Mouse (Mus musculus) heart, embryonic 10.5 days (tissue): ENCODE measurements around the gene Nebl. TPM values are rescaled to one million over a fixed set of nuclear protein-coding genes. Genes with fewer than 3 reads are reported as not detected.

Experiments used
- DNase-seq: peaks from one replicate; pipeline ENCODE4 v3.0.0-alpha.2; 2017; ENCODE audit warnings: low spot score
- H3K27ac ChIP-seq: fragments of 300-500 bp; sonication (generic); 2 replicates; pipeline ENCODE4 v1.5.1; 2016; ENCODE audit warnings: mild to moderate bottlenecking
- H3K27me3 ChIP-seq: fragments of 300-500 bp; sonication (generic); 2 replicates; pipeline ENCODE4 v1.6.1; 2016; ENCODE audit warnings: mild to moderate bottlenecking; ENCODE audit not compliant: poor library complexity, insufficient read depth, severe bottlenecking
- H3K36me3 ChIP-seq: fragments of 300-500 bp; sonication (generic); 2 replicates; pipeline ENCODE4 v1.6.1; 2016; ENCODE audit warnings: mild to moderate bottlenecking, moderate library complexity
- H3K4me1 ChIP-seq: fragments of 300-500 bp; sonication (generic); 2 replicates; pipeline ENCODE4 v1.6.1; 2016; ENCODE audit warnings: mild to moderate bottlenecking
- H3K4me3 ChIP-seq: fragments of 300-500 bp; sonication (generic); 2 replicates; pipeline ENCODE4 v1.5.1; 2016; ENCODE audit warnings: mild to moderate bottlenecking, moderate library complexity
- H3K9me3 ChIP-seq: fragments of 300-500 bp; sonication (generic); 2 replicates; pipeline ENCODE4 v1.6.1; 2016; ENCODE audit warnings: mild to moderate bottlenecking, moderate library complexity
- WGBS: fragments of 180-500 bp; shearing (Covaris S2); methylation state at CpG from one replicate; pipeline ENCODE4 v1.1.7; 2016; 5-methylcytosine and 5-hydroxymethylcytosine counted together
- polyA plus RNA-seq: library from polyadenylated mRNA; unstranded; fragments of >200 nt; fragmentation: Nextera tagmentation; extraction: Ambion mirVana; gene quantifications from 2 replicates; pipeline ENCODE4 v1.2.1, GENCODE M21; 2016

Nebl gene
- polyA plus RNA-seq, 1 experiment from 2014 or later = 292 TPM

DNA sequence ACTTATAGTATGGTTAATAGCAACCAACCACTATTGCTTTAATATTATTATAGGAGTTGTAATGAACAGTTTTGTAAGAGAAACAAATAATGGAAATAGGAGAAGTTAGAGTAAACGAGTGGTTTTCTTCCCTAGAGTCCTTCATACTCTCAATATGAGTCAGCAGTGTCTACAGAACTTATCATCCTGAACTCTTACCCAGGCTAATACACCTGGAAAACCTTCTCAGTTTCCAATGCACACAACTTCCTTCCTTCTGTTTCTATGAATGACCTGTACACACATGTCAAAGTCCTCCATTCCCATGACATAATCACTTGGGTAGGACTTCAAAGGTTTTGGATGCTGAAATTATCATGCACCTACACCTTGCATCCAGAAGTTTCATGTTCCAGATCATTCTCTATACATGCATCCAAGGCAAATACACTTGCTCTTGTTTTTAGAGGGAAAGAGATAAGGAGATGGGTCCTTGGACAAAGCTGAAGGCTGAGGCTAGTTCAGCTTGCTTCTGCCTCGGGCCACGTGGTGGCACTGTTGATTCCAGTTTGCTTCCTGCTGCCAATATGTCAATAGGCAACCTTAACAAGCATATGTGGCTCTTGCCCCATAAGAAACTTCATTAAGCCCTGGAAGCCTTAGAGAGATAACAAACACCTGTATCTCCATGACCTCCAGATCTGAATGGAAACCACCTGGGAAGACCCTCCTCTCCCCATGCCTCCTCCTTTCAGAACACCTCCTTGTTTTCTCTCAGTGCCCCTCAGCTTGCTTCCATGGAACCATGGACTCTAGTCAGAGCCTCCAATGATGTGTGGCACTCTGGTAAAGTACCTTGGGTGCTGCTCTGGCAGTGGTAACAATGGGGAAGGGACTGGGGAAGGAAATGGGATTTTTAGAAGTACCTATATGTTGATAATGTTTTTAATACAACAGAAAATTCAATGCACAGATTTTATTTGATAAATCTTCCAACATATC lies 86.7 kb downstream of the Nebl start:
- H3K4me1 ChIP-seq = no peaks in the 10 kb centered on the region
- 33% methylated on average over 3 of the region's 3 CpGs for WGBS
- DNase-seq = no peak
- no peak overlapping the region for H3K27ac ChIP-seq
- H3K9me3 ChIP-seq = no peaks in the 10 kb centered on the region
- no peaks in the 10 kb centered on the region for H3K27me3 ChIP-seq
- no peak overlapping the region for H3K4me3 ChIP-seq
- H3K36me3 ChIP-seq = no peaks in the 10 kb centered on the region

GRCm38 (mm10) chr2:17643869-17644268 lies 87.4 kb downstream of the Nebl start:
- WGBS = 56% methylated on average over 7 of the region's 7 CpGs
- Histone ChIP-seq H3K4me1 (no peaks in the 10 kb centered on the region), H3K4me3 (no peak overlapping the region), H3K27me3 (no peaks in the 10 kb centered on the region), H3K36me3 (no peaks in the 10 kb centered on the region), H3K9me3 (no peaks in the 10 kb centered on the region), H3K27ac (no peak overlapping the region)
- no peak for DNase-seq

- Histone ChIP-seq H3K4me3 (no peak overlapping the region), H3K27me3 (no peaks in the 10 kb centered on the region), H3K9me3 (no peaks in the 10 kb centered on the region), H3K36me3 (no peaks in the 10 kb centered on the region), H3K4me1 (no peaks in the 10 kb centered on the region), H3K27ac (no peak overlapping the region)
- no peak for DNase-seq
- WGBS = 78% methylated on average over 7 of the region's 7 CpGs
Measured at GRCm38 (mm10) chr2:17642770-17643169, 88.5 kb downstream of the Nebl start.

- H3K9me3 ChIP-seq = no peaks in the 10 kb centered on the region
- WGBS = 90% methylated on average over 4 of the region's 4 CpGs
- H3K27me3 ChIP-seq = no peaks in the 10 kb centered on the region
- H3K4me1 ChIP-seq = no peaks in the 10 kb centered on the region
- H3K36me3 ChIP-seq = no peaks in the 10 kb centered on the region
- DNase-seq = no peak
- no peak overlapping the region for H3K27ac ChIP-seq
- no peak overlapping the region for H3K4me3 ChIP-seq
Measured at GRCm38 (mm10) chr2:17640861-17641260, 90.4 kb downstream of the Nebl start.

DNA sequence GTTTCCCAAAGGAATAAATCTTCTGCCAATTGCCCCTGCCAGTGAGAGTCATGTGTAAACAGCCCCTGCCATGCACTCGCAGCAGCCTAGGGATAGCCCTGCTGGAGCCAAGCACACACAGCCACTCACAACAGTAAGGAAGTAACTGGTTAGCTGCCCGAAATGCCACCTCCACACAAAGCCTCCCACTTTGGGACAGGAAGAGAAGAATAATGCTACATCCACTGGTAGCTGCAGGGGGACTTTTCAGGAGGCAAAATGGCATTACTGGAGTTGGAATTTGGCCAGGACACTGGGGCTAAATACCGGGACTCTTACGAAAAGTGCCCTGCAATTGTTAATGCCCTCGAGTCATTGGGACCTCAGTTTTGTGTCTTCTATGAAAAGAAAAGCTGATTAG lies 92.6 kb downstream of the Nebl start:
- no peak overlapping the region for H3K27ac ChIP-seq
- 71% methylated on average over 5 of the region's 5 CpGs for WGBS
- H3K4me3 ChIP-seq = no peak overlapping the region
- no peaks in the 10 kb centered on the region for H3K36me3 ChIP-seq
- H3K4me1 ChIP-seq = no peaks in the 10 kb centered on the region
- DNase-seq = no peak
- H3K9me3 ChIP-seq = no peaks in the 10 kb centered on the region
- H3K27me3 ChIP-seq = no peaks in the 10 kb centered on the region

- Histone ChIP-seq H3K9me3 (no peaks in the 10 kb centered on the region), H3K4me1 (peaks cover 7% of the 10 kb centered on the region; the same call in 1 of the 2 replicates), H3K27ac (peak overlapping the region; percentile 73), H3K27me3 (no peaks in the 10 kb centered on the region), H3K36me3 (no peaks in the 10 kb centered on the region), H3K4me3 (no peak overlapping the region)
- WGBS = 41% methylated on average over 3 of the region's 3 CpGs
- no peak for DNase-seq
Measured at GRCm38 (mm10) chr2:17623931-17624330, 107.3 kb downstream of the Nebl start.

GRCm38 (mm10) chr2:17610259-17610658 lies 121.0 kb downstream of the Nebl start:
- 79% methylated on average over 3 of the region's 3 CpGs for WGBS
- no peak for DNase-seq

DNA sequence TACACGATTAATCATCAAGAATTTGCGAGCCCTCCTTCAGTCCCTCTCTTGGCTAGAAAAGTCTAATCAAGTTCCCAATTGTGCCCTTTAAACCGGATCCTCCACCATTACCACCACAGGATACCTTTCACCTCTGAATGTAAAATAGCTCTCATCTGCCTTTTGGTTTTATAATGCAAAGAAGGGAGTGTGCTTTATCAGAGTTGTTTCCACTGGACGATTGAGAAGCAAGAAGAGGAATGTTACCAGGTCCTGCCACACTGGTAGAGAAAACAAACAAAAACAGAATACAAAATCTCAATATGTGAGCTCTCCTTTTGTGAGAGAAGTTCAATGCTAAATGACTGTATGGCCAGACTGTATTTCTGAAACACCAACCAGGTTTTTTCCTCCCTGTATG lies 127.7 kb downstream of the Nebl start:
- Histone ChIP-seq H3K27ac (no peak overlapping the region), H3K4me1 (no peaks in the 10 kb centered on the region), H3K36me3 (no peaks in the 10 kb centered on the region), H3K9me3 (no peaks in the 10 kb centered on the region), H3K27me3 (no peaks in the 10 kb centered on the region), H3K4me3 (no peak overlapping the region)
- no peak for DNase-seq
- 69% methylated on average over 4 of the region's 4 CpGs for WGBS

More at GRCm38 (mm10) chr2:17610259-17610658, 121.0 kb downstream of the Nebl start:
- Histone ChIP-seq H3K27ac (no peak overlapping the region), H3K36me3 (no peaks in the 10 kb centered on the region), H3K27me3 (no peaks in the 10 kb centered on the region), H3K9me3 (no peaks in the 10 kb centered on the region), H3K4me3 (no peak overlapping the region), H3K4me1 (no peaks in the 10 kb centered on the region)

- Histone ChIP-seq H3K27ac (no peak overlapping the region), H3K9me3 (no peaks in the 10 kb centered on the region), H3K27me3 (no peaks in the 10 kb centered on the region), H3K36me3 (no peaks in the 10 kb centered on the region), H3K4me3 (no peak overlapping the region), H3K4me1 (no peaks in the 10 kb centered on the region)
- 80% methylated on average over 2 of the region's 2 CpGs for WGBS
- DNase-seq = no peak
Measured at GRCm38 (mm10) chr2:17600652-17601051, 130.6 kb downstream of the Nebl start.

GRCm38 (mm10) chr2:17599860-17600259 lies 131.4 kb downstream of the Nebl start:
- 68% methylated on average over 4 of the region's 4 CpGs for WGBS
- H3K27ac ChIP-seq = no peak overlapping the region
- DNase-seq = no peak
- no peaks in the 10 kb centered on the region for H3K27me3 ChIP-seq
- no peaks in the 10 kb centered on the region for H3K36me3 ChIP-seq
- H3K9me3 ChIP-seq = no peaks in the 10 kb centered on the region
- no peak overlapping the region for H3K4me3 ChIP-seq
- no peaks in the 10 kb centered on the region for H3K4me1 ChIP-seq

DNA sequence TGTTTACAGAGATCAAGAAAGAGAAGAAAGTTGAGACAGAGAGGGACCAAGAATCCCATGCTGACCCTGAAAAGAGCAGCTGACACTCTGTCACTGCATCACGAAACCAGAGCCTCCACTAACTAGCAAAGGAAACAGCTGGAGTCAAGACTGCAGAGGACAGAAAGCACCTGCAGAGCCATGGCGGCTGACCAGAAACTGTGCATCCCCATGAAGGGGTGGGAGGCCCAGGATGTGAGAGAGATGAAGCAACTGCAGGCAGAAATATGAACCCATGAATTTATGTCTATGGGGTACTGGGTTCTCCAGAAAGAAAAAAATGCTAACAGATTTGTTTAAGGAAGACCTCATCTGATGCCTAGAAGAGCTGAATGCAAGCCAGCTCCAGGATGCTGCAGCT lies 133.3 kb downstream of the Nebl start:
- WGBS = 52% methylated on average over 2 of the region's 2 CpGs
- no peak overlapping the region for H3K4me3 ChIP-seq
- no peaks in the 10 kb centered on the region for H3K9me3 ChIP-seq
- DNase-seq = no peak
- no peaks in the 10 kb centered on the region for H3K36me3 ChIP-seq
- no peaks in the 10 kb centered on the region for H3K4me1 ChIP-seq
- no peaks in the 10 kb centered on the region for H3K27me3 ChIP-seq
- H3K27ac ChIP-seq = no peak overlapping the region

DNA sequence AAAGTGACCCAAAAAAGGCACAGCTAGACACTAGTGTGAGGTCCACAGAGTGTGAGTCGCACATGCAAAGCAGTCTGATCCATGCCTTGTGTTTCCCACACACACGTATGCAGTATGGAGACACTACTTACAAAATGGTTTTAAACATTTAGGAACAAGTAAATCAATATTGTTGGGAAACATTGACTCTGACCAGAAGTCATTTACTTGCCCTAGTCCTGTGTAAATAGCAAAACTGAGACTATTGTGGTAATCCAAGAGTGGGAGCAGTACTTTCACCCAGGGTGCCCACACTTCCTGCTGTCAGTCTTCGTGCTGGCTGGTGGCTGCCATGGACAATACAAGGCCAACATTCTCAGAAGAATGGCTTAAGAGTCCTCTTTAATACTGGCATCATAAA lies 141.6 kb downstream of the Nebl start:
- WGBS = 85% methylated on average over 3 of the region's 3 CpGs
- no peak overlapping the region for H3K27ac ChIP-seq
- no peaks in the 10 kb centered on the region for H3K27me3 ChIP-seq
- no peak for DNase-seq
- no peak overlapping the region for H3K4me3 ChIP-seq
- H3K9me3 ChIP-seq = no peaks in the 10 kb centered on the region
- no peaks in the 10 kb centered on the region for H3K4me1 ChIP-seq
- H3K36me3 ChIP-seq = no peaks in the 10 kb centered on the region

DNA sequence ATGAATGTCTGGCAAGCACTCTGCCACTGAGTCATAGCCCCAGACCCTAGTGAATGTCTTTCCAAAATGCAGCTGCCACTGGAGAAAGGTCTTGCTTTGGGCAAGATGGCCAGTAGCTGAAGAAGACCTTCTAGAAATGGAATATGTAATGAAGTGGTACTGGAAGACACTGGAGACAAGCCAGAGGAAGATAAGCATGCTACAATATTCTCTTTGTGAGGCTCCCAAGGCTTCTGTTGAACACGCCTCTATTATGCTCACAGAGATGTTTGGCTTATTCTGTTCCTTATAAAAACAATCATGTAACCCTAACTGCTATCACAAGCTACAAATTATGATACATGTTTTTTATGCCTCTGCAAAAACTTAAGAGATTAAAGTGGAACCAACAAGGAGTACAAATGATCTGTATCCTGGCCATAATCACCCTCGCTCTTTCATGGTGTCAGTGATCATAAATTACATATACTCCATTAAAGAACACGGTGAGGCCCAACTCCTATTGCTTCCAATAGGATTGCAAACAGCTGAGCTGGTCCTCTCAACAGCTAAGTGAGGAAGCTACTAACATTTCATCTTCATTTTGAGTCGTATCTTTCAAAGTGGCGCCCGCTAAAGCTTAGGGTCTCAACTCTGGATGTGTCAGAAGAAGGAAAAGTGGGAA lies 145.8 kb downstream of the Nebl start:
- Histone ChIP-seq H3K27ac (no peak overlapping the region), H3K4me3 (no peak overlapping the region), H3K27me3 (no peaks in the 10 kb centered on the region), H3K4me1 (no peaks in the 10 kb centered on the region), H3K9me3 (no peaks in the 10 kb centered on the region), H3K36me3 (no peaks in the 10 kb centered on the region)
- WGBS = 88% methylated on average over 6 of the region's 6 CpGs
- DNase-seq = no peak
